Mouse (Mus musculus) heart, embryonic 11.5 days (tissue): Measurements from ENCODE around the gene Garnl3. TPM values are rescaled to one million over a fixed set of nuclear protein-coding genes. Genes with fewer than 3 reads are reported as not detected.

Source experiments
- ATAC-seq: fragments of 200-750 bp; cut with Nextera tagmentation; replicated peaks from 2 replicates; pipeline ENCODE4 v1.8.0; 2017; ENCODE audit warnings: moderate library complexity; ENCODE audit not compliant: insufficient number of reproducible peaks, low FRiP score, low TSS enrichment
- H3K27ac ChIP-seq: fragments of 300-500 bp; sonication (generic); 2 replicates; pipeline ENCODE4 v1.5.1; 2014; ENCODE audit warnings: mild to moderate bottlenecking, low read depth, low read length
- H3K27me3 ChIP-seq: fragments of 300-500 bp; sonication (generic); 2 replicates; pipeline ENCODE4 v1.6.1; 2014; ENCODE audit warnings: mild to moderate bottlenecking, low read length, mixed read lengths; ENCODE audit not compliant: control insufficient read depth, insufficient read depth
- H3K36me3 ChIP-seq: fragments of 300-500 bp; sonication (generic); 2 replicates; pipeline ENCODE4 v1.6.1; 2014; ENCODE audit warnings: mild to moderate bottlenecking, low read length, moderate library complexity, mixed read lengths; ENCODE audit not compliant: control insufficient read depth, insufficient read depth
- H3K4me1 ChIP-seq: fragments of 300-500 bp; sonication (generic); 2 replicates; pipeline ENCODE4 v1.6.1; 2014; ENCODE audit warnings: low read length; ENCODE audit not compliant: control insufficient read depth, insufficient read depth
- H3K4me2 ChIP-seq: fragments of 300-500 bp; sonication (generic); 2 replicates; pipeline ENCODE4 v1.6.1; 2014; ENCODE audit warnings: mild to moderate bottlenecking, moderate library complexity
- H3K4me3 ChIP-seq: fragments of 300-500 bp; sonication (generic); 2 replicates; pipeline ENCODE4 v1.5.1; 2014; ENCODE audit warnings: low read depth, low read length
- H3K9ac ChIP-seq: fragments of 300-500 bp; sonication (generic); 2 replicates; pipeline ENCODE4 v1.6.1; 2014; ENCODE audit warnings: mild to moderate bottlenecking, low read depth, low read length, moderate library complexity
- H3K9me3 ChIP-seq: fragments of 300-500 bp; sonication (generic); replicated peaks from 2 replicates; pipeline ENCODE4 v1.6.1; 2016; ENCODE audit warnings: low read length; ENCODE audit not compliant: control insufficient read depth
- WGBS: fragments of 180-500 bp; shearing (Covaris S2); extraction: QIAGEN DNeasy Blood & Tissue Kit; methylation state at CpG from one replicate; pipeline ENCODE4 v1.1.7; 2014; ENCODE audit not compliant: insufficient replicate concordance; 5-methylcytosine and 5-hydroxymethylcytosine counted together
- polyA plus RNA-seq: library from polyadenylated mRNA; unstranded; fragments of >200 nt; fragmentation: Nextera tagmentation; extraction: Ambion mirVana; gene quantifications from 2 replicates; pipeline ENCODE4 v1.2.1, GENCODE M21; 2014

Gene Garnl3
- polyA plus RNA-seq, 1 experiment from 2014 or later: 15.4 TPM

DNA sequence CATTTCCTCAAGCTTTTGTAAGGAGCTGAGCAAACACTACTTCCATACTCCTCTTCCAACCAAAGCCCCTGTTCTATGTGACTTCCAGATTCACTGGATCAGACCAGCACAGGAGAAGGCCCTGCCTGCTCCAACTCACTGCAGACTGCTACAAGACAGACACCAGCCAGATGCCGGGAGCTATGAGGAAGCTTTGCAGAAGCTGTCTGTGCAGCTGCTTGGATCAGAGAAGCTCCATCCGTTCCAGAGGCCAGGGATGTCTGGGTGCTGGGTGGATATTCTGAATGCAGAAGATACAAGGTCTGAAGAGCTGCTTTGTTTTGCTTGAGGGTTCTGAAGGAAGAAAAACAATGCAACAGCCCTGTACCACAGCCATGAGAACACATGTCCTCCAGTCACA, 59.1 kb downstream of the Garnl3 start:
- Histone ChIP-seq H3K4me1 (no peaks in the 10 kb centered on the region; the same call in 1 of the 2 replicates), H3K36me3 (no peaks in the 10 kb centered on the region), H3K27me3 (no peaks in the 10 kb centered on the region), H3K9me3 (no peaks in the 10 kb centered on the region), H3K4me3 (no peak overlapping the region), H3K9ac (no peak overlapping the region), H3K4me2 (no peak overlapping the region), H3K27ac (no peak overlapping the region)
- ATAC-seq: no peak
- 46% methylated on average over 2 of the region's 2 CpGs for WGBS

DNA sequence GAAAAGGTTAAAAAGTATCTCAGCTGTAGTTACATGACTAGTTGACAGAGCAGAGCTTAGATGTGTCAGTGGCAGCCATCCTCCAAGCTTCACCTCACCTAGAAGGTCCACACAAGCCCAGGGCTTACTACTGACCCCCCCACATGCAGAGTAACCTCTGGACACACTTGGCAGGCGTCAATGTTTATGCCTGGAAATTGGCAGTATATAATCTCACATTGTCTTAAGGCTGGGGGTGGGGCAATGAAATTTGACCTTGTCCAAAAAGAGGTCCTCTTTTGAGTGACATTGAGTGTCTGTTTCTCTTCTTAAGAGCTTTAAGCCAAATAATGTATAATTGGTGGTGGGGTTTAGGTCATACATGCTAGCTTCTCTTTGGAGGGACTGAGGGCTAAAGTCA, 65.8 kb downstream of the Garnl3 start:
- no peaks in the 10 kb centered on the region for H3K27me3 ChIP-seq
- H3K4me3 ChIP-seq: no peak overlapping the region
- no peak for ATAC-seq
- H3K27ac ChIP-seq: no peak overlapping the region
- H3K9ac ChIP-seq: no peak overlapping the region
- 75% methylated on average over 1 of the region's 1 CpGs for WGBS
- H3K36me3 ChIP-seq: no peaks in the 10 kb centered on the region
- H3K9me3 ChIP-seq: no peaks in the 10 kb centered on the region
- 0 out of 2 replicates have a peak, but pooled peaks cover 2% of the 10 kb centered on the region for H3K4me1 ChIP-seq
- H3K4me2 ChIP-seq: no peak overlapping the region

DNA sequence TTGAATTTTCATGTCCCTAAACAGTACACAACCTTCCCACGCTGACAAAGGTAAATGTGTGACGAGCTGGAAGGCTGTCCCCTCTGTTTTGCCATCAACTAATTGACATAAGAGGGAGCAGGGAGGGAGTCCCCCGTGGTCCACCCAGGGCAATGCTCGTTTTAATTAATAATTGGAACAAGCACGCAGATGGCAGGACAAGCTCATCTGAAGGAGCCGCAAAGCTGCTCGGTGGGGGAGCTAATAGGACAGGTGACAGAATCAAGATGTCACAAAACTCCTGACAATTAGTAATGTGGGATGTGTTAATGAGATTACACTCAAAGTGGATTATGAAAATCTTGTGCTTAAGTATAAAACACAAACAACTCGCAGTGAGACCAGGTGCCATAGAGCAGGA, 68.7 kb downstream of the Garnl3 start:
- ATAC-seq: no peak
- no peak overlapping the region for H3K9ac ChIP-seq
- WGBS: 52% methylated on average over 8 of the region's 8 CpGs
- 0 out of 2 replicates have a peak, but pooled peaks cover 2% of the 10 kb centered on the region for H3K4me1 ChIP-seq
- H3K4me2 ChIP-seq: no peak overlapping the region
- no peak overlapping the region for H3K4me3 ChIP-seq
- no peak overlapping the region for H3K27ac ChIP-seq
- no peaks in the 10 kb centered on the region for H3K36me3 ChIP-seq
- no peaks in the 10 kb centered on the region for H3K9me3 ChIP-seq
- no peaks in the 10 kb centered on the region for H3K27me3 ChIP-seq

DNA sequence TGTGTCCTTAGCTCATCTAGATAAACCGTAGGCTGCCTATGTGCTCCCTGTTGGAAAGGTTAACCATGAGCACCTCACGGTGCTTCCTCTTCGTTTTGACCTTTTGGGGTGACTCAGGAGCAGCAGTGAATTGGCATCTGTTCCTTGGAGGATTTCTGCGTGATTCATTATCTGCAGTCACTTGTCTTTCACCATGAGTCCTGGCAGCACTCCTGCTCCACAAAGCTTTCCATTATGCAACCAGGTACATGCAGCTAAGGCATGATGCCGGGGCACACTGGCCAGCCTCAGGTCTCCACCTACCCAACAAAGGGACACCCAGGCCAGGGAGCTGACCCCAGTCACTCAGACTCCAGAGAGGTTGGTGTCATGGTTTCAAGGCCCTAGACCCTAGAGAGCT, 72.5 kb downstream of the Garnl3 start:
- Histone ChIP-seq H3K27ac (no peak overlapping the region), H3K9ac (no peak overlapping the region), H3K9me3 (no peaks in the 10 kb centered on the region), H3K36me3 (no peaks in the 10 kb centered on the region), H3K27me3 (no peaks in the 10 kb centered on the region), H3K4me1 (0 out of 2 replicates have a peak, but pooled peaks cover 4% of the 10 kb centered on the region), H3K4me3 (no peak overlapping the region), H3K4me2 (no peak overlapping the region)
- 67% methylated on average over 5 of the region's 5 CpGs for WGBS
- no peak for ATAC-seq

GRCm38 (mm10) chr2:33057514-33057913, 73.9 kb downstream of the Garnl3 start:
- WGBS: 79% methylated on average over 7 of the region's 7 CpGs
- no peaks in the 10 kb centered on the region for H3K36me3 ChIP-seq
- no peaks in the 10 kb centered on the region for H3K9me3 ChIP-seq
- no peak overlapping the region for H3K27ac ChIP-seq
- H3K4me3 ChIP-seq: no peak overlapping the region
- no peak overlapping the region for H3K4me2 ChIP-seq
- ATAC-seq: no peak
- H3K4me1 ChIP-seq: 0 out of 2 replicates have a peak, but pooled peaks cover 7% of the 10 kb centered on the region
- H3K9ac ChIP-seq: no peak overlapping the region
- H3K27me3 ChIP-seq: no peaks in the 10 kb centered on the region

- Histone ChIP-seq H3K4me3 (no peak overlapping the region), H3K9me3 (no peaks in the 10 kb centered on the region), H3K27ac (no peak overlapping the region), H3K27me3 (no peaks in the 10 kb centered on the region), H3K4me2 (no peak overlapping the region), H3K4me1 (0 out of 2 replicates have a peak, but pooled peaks cover 7% of the 10 kb centered on the region), H3K9ac (no peak overlapping the region), H3K36me3 (no peaks in the 10 kb centered on the region)
- 35% methylated on average over 10 of the region's 10 CpGs for WGBS
- ATAC-seq: no peak
These were observed 77.5 kb downstream of the Garnl3 start for GRCm38 (mm10) chr2:33053966-33054365.

DNA sequence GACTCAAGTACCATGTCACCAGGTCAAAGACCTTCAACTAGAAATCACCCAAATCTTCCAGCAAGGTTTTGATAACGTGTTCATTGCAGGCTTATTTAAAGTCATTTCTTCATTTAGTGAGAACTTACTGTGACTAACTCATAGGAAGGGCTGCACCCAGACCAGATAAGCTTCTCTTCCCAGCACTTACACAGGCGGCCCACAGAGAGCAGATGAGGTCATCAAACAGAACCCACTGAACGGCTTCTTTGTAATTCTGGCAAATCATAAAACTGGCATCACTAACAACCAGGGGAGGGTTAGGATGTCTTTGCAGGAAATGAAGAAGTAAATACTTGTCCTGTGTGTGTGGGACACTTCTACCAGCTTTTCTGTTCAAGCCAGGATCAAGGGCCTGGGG, 84.1 kb downstream of the Garnl3 start:
- 41% methylated on average over 3 of the region's 3 CpGs for WGBS
- no peak overlapping the region for H3K4me3 ChIP-seq
- H3K4me2 ChIP-seq: no peak overlapping the region
- no peak for ATAC-seq
- H3K27ac ChIP-seq: peak overlapping the region; percentile 54; the same call in 1 of the 2 replicates
- no peaks in the 10 kb centered on the region for H3K36me3 ChIP-seq
- peaks cover 23% of the 10 kb centered on the region for H3K4me1 ChIP-seq
- no peak overlapping the region for H3K9ac ChIP-seq
- H3K9me3 ChIP-seq: no peaks in the 10 kb centered on the region
- no peaks in the 10 kb centered on the region for H3K27me3 ChIP-seq

- Histone ChIP-seq H3K27ac (peak overlapping the region; percentile 54; the same call in 1 of the 2 replicates), H3K9ac (no peak overlapping the region), H3K27me3 (no peaks in the 10 kb centered on the region), H3K4me3 (no peak overlapping the region), H3K4me2 (no peak overlapping the region), H3K36me3 (no peaks in the 10 kb centered on the region), H3K4me1 (peaks cover 23% of the 10 kb centered on the region), H3K9me3 (no peaks in the 10 kb centered on the region)
- ATAC-seq: no peak
- 43% methylated on average over 5 of the region's 5 CpGs for WGBS
These were observed 84.5 kb downstream of the Garnl3 start for GRCm38 (mm10) chr2:33046919-33047318.

DNA sequence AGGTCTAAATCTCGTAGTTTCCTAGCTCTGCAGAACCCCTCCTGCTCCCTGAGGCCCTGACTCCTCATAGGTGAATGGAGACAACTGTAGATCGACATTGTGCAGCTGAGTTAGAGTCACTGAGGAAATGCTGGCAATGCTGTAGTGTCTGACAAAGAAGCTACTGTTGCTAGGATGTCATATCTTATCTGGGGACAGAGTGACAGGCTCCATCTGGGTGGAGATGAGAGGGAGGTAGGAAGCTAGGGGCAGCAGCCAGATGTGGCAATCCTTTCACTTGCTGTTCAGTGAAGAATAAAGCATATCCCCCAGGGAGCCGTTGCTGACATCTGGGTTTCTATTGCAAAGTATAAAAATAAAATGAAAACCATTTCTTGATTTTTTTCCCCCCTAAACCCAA, 85.6 kb downstream of the Garnl3 start:
- Histone ChIP-seq H3K4me3 (no peak overlapping the region), H3K4me1 (peaks cover 28% of the 10 kb centered on the region), H3K27ac (no peak overlapping the region), H3K36me3 (no peaks in the 10 kb centered on the region), H3K4me2 (no peak overlapping the region), H3K9me3 (no peaks in the 10 kb centered on the region), H3K27me3 (no peaks in the 10 kb centered on the region), H3K9ac (no peak overlapping the region)
- 31% methylated on average over 3 of the region's 3 CpGs for WGBS
- ATAC-seq: no peak
